Mouse (Mus musculus) intestine, postnatal 0 days (tissue): Measurements from ENCODE around the gene Llph. TPM values are rescaled to one million over a fixed set of nuclear protein-coding genes. Genes with fewer than 3 reads are reported as not detected.
A peak's percentile ranks its signal among the peaks of the same experiment; 100 is the strongest.

Experiments used
- ATAC-seq: fragments of 200-750 bp; cut with Nextera tagmentation; 2 replicates; pipeline ENCODE4 v1.8.0; 2017; ENCODE audit warnings: mild to moderate bottlenecking, moderate TSS enrichment, moderate library complexity
- H3K27ac ChIP-seq: fragments of 300-500 bp; sonication (generic); 2 replicates; pipeline ENCODE4 v1.5.1; 2014; ENCODE audit warnings: mild to moderate bottlenecking, low read depth, low read length, moderate library complexity
- H3K27me3 ChIP-seq: fragments of 300-500 bp; sonication (generic); replicated peaks from 2 replicates; pipeline ENCODE4 v1.6.1; 2014; ENCODE audit warnings: low read length, mixed read lengths; ENCODE audit not compliant: control insufficient read depth, insufficient read depth
- H3K36me3 ChIP-seq: fragments of 300-500 bp; sonication (generic); 2 replicates; pipeline ENCODE4 v1.6.1; 2014; ENCODE audit warnings: mild to moderate bottlenecking, moderate library complexity; ENCODE audit not compliant: control insufficient read depth, insufficient read depth
- H3K4me1 ChIP-seq: fragments of 300-500 bp; sonication (generic); replicated peaks from 2 replicates; pipeline ENCODE4 v1.6.1; 2014; ENCODE audit warnings: antibody characterized with exemption, low read length, mixed read lengths; ENCODE audit not compliant: control insufficient read depth, insufficient read depth
- H3K4me2 ChIP-seq: fragments of 300-500 bp; sonication (generic); replicated peaks from 2 replicates; pipeline ENCODE4 v1.6.1; 2014; ENCODE audit warnings: low read depth, mild to moderate bottlenecking, moderate library complexity
- H3K4me3 ChIP-seq: fragments of 300-500 bp; sonication (generic); 2 replicates; pipeline ENCODE4 v1.5.1; 2014; ENCODE audit warnings: low read depth, low read length
- H3K9ac ChIP-seq: fragments of 300-500 bp; sonication (generic); 2 replicates; pipeline ENCODE4 v1.6.1; 2014; ENCODE audit warnings: mild to moderate bottlenecking, low read depth, low read length
- H3K9me3 ChIP-seq: fragments of 300-500 bp; sonication (generic); 2 replicates; pipeline ENCODE4 v1.6.1; 2016; ENCODE audit warnings: mixed run types; ENCODE audit not compliant: control insufficient read depth
- CTCF ChIP-seq: sonication (generic); IDR thresholded peaks from 2 replicates; pipeline ENCODE4 v1.5.1; 2016; ENCODE audit warnings: low read depth, mild to moderate bottlenecking, control low read depth, antibody characterized with exemption, moderate library complexity
- WGBS: fragments of 180-500 bp; shearing (Covaris S2); extraction: QIAGEN DNeasy Blood & Tissue Kit; methylation state at CpG from one replicate; pipeline ENCODE4 v1.1.7; 2014; 5-methylcytosine and 5-hydroxymethylcytosine counted together
- polyA plus RNA-seq: library from polyadenylated mRNA; unstranded; fragments of >200 nt; fragmentation: Nextera tagmentation; extraction: Ambion mirVana; gene quantifications from 2 replicates; pipeline ENCODE4 v1.2.1, GENCODE M21; 2015

Llph gene
- polyA plus RNA-seq, 1 experiment from 2014 or later, result 40.6 TPM

DNA sequence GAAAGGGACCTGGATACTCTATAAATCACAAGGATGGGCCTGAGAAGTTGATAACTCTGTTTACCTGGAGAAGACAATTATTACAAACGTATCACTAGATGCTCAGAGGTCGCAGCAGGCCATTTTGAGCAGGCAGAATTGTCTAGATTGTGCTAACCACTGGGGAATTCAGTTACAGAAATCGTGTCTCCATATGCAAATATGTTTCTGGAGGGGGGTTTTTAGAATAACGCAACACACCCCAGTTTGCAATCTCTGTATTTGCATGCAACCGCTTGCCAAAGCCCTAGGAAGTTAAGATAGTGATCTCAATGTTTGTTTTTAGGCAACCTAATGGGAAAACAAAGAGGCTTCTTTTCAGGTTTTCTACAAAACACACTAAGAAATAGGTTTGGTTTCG is 35.7 kb upstream of the Llph start:
- Histone ChIP-seq H3K9ac (no peak overlapping the region), H3K9me3 (no peaks in the 10 kb centered on the region), H3K27me3 (no peaks in the 10 kb centered on the region), H3K36me3 (no peaks in the 10 kb centered on the region), H3K4me2 (no peak overlapping the region), H3K4me3 (no peak overlapping the region), H3K27ac (no peak overlapping the region), H3K4me1 (no peaks in the 10 kb centered on the region)
- ATAC-seq, result no peak
- TF ChIP-seq CTCF, result no peak
- 78% methylated on average over 6 of the region's 6 CpGs for WGBS

DNA sequence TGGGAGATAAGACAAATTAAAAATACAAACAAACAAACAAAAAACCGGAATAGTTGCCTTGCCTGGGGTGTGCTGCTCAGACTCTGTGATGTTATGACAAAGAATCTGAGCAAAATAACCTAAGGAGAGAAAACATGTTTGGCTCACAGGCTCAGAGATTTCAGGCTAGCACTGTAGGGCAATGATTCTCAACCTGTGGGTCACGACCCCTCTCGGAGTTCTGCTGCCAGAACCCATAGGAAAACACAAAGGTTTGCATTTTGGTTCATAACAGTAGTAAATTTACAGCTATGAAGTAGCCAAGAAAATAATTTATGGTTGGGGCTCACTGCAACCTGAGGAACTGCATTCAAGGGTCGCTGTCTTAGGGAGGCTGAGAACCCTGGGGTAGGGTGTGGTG is 34.6 kb upstream of the Llph start:
- no peak overlapping the region for H3K27ac ChIP-seq
- no peaks in the 10 kb centered on the region for H3K9me3 ChIP-seq
- no peaks in the 10 kb centered on the region for H3K4me1 ChIP-seq
- no peak overlapping the region for H3K4me3 ChIP-seq
- no peaks in the 10 kb centered on the region for H3K27me3 ChIP-seq
- no peak overlapping the region for H3K4me2 ChIP-seq
- no peaks in the 10 kb centered on the region for H3K36me3 ChIP-seq
- ATAC-seq, result no peak
- no peak for TF ChIP-seq CTCF
- 75% methylated on average over 4 of the region's 4 CpGs for WGBS
- H3K9ac ChIP-seq, result no peak overlapping the region

DNA sequence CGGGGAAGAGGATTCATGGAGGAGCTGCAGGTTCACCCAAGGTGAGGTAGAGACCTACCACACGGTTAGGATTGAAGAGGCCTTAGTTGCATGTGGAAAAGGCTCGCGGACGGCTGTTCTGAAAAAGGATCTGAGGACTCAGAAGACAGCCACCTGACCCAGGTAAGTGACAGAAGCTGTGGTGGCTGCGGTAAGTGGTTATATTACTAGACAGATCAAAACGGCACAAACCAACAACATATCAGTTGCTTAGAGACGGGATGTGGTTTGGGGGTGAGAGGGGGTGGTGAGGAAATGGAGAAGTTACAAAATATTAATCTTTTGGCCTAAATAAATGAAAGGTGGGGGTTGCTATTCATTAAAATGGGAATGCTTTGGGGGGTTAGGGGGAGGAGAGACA is 33.6 kb upstream of the Llph start:
- Histone ChIP-seq H3K4me1 (no peaks in the 10 kb centered on the region), H3K9ac (no peak overlapping the region), H3K4me3 (no peak overlapping the region), H3K9me3 (no peaks in the 10 kb centered on the region), H3K36me3 (no peaks in the 10 kb centered on the region), H3K27me3 (no peaks in the 10 kb centered on the region), H3K4me2 (no peak overlapping the region), H3K27ac (no peak overlapping the region)
- WGBS, result 90% methylated on average over 8 of the region's 8 CpGs
- no peak for ATAC-seq
- TF ChIP-seq CTCF, result no peak

DNA sequence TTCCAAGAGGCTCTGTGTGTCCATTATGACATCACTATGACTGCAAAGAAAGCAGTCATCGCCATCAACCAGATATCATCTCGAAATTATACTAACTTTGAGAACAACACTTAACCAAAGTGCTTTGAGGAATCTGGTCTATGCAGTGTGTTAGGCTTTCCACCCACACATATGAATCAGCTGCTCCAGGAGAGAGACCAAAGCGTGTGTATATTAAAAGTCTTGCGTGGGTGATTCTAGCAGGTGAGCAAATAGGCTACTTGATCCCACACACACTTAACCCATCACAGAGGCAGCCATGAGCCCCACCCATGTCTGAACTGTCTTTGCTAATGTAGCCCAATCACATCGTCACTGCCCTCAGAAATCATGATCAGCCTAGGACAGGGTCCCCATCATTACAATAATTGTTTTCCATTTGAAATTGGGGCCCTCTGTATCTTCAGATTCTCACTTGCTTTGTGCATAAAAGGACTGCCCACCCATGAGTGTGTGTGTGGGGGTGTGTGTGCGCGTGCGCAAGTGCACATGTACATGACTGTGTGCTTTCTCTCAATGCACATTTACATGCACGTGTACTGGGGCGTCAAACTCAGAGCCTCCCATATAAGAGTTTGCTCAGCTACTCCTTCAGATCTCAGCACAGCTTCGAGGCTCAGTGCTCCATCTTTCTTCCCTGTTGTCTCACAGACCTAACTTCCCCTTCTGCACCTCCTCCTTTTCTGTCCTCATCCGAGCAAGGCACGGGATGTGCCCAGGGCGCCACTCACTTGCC is 29.6 kb upstream of the Llph start:
- Histone ChIP-seq H3K4me2 (no peak overlapping the region), H3K4me3 (no peak overlapping the region), H3K9ac (no peak overlapping the region), H3K9me3 (no peaks in the 10 kb centered on the region), H3K4me1 (0 out of 2 replicates have a peak, but pooled peaks cover 4% of the 10 kb centered on the region), H3K27ac (no peak overlapping the region), H3K27me3 (peaks cover 9% of the 10 kb centered on the region), H3K36me3 (no peaks in the 10 kb centered on the region)
- 71% methylated on average over 14 of the region's 14 CpGs for WGBS
- TF ChIP-seq CTCF, result no peak
- ATAC-seq, result no peak

DNA sequence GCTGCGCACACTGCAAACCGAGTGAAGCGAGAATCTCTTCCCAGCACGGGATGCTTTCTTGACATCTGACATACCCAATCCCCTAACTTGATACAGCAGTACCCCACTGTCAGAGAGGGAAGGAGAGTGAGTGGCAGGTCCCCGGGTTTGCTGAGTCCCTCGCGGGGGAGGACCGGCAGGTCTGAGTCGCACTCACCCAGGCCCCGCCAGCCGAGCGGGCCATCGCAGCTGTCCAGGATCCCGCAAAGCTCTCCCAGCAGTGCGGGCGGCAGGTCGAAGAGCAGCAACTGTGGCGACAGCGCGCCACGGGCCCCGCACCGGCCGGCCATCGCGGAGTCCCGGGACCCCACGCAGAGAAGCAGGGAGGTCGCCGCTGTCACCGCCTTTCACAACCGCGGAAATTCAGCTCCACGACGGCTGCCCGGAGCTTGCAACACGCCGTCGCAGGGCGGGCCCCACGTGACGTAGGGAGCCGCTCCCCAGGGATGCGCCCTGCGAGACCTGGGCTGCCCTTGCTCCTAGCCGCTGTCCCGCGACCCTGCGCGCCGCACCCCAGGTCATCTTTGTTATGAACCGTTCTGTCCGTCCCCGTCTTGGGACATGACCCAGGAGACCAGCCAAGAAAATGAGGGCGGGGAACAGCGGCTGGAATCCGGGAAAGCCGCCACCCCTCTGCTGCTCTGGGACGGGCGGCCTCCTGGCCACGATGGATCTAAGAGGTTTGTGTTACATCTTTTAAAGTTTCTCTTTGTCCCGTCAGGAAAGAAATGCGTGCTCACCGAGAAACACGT is 25.5 kb upstream of the Llph start, which contains the start of gene Tmbim4:
Gene Tmbim4 (plus strand): TSS at position 460 of the 791 bp plus-strand sequence.
- H3K9me3 ChIP-seq, result no peaks in the 10 kb centered on the region
- no peaks in the 10 kb centered on the region for H3K36me3 ChIP-seq
- H3K4me1 ChIP-seq, result 0 out of 2 replicates have a peak, but pooled peaks cover 4% of the 10 kb centered on the region
- WGBS, result 2% methylated on average over 65 of the region's 65 CpGs
- peak within 1 kb of the TSS; percentile 57 for H3K27ac ChIP-seq
- H3K27me3 ChIP-seq, result peaks cover 9% of the 10 kb centered on the region
- no peak for TF ChIP-seq CTCF
- H3K9ac ChIP-seq, result peak within 1 kb of the TSS; percentile 50
- peak; percentile 79 for ATAC-seq
- H3K4me3 ChIP-seq, result peak within 1 kb of the TSS; percentile 60
- H3K4me2 ChIP-seq, result peak within 1 kb of the TSS; percentile 95

DNA sequence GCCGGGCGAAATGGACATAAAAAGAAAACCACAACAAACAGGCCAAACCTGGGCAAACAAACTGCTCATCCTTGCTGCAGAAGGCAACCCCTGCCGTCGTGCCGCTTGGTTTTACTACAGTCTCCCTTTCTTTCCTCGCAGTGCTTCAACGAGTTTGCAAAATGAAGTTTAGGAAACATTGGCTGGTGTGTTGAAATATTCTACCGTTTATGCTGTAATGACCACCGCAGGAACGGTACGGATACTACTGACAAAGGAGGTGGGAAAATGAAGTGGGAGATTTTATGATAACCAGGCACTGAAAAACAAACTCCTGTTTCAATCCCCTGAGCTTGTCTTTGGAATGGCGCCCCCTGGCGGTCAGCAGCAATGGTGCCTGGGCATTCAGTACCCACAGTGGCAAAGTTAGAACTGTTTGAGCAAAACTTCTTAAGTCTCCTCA is 24.9 kb upstream of the Llph start, which contains the start of gene Irak3:
Gene Irak3 (minus strand): TSS at position 170 of the 442 bp plus-strand sequence.
- TF ChIP-seq CTCF, result peak; percentile 94
- Histone ChIP-seq H3K4me1 (0 out of 2 replicates have a peak, but pooled peaks cover 4% of the 10 kb centered on the region), H3K9ac (peak within 1 kb of the TSS; percentile 50), H3K9me3 (no peaks in the 10 kb centered on the region), H3K4me3 (peak within 1 kb of the TSS; percentile 60), H3K27me3 (peaks cover 9% of the 10 kb centered on the region), H3K36me3 (no peaks in the 10 kb centered on the region), H3K4me2 (peak within 1 kb of the TSS; percentile 95), H3K27ac (peak within 1 kb of the TSS; percentile 57)
- 0 out of 2 replicates have a peak, but pooled peaks have one; percentile 42 for ATAC-seq
- WGBS, result 2% methylated on average over 13 of the region's 13 CpGs
